Mouse (Mus musculus) heart, adult 11 months (tissue): ENCODE measurements around the gene Cd80.

Experiments used
- DNase-seq: peaks from one replicate; pipeline ENCODE4 v3.0.0; 2022

Gene Cd80

DNA sequence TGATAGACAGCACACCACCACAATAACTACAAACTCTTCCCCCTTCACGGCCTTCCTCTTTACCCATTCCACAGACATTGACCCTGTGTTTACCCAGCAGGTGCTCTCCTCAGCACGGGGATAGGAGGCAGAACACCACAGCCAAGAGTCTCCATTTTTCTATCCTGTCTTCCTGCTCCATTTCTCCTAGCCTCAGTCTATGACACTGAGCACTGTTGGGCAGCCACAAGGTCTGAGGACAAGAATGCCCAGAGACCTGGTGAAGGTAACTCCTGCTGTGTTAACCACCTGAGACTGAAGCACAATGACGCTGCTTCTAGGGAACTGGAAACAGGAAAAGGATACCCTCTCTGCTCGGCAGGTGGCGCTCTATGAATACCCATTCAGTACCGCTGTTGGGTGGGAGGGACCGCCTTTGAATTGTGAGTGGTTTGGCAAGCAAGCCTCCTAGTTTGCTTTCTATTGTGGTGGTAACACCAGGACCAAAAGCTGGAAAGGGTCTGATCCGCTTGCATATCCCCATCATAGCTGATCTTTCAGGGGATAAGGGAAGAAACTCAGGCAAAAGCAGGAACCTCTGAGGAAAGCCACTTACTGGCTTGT, 81.3 kb downstream of the Cd80 start:
- peak; percentile 96 for DNase-seq

DNA sequence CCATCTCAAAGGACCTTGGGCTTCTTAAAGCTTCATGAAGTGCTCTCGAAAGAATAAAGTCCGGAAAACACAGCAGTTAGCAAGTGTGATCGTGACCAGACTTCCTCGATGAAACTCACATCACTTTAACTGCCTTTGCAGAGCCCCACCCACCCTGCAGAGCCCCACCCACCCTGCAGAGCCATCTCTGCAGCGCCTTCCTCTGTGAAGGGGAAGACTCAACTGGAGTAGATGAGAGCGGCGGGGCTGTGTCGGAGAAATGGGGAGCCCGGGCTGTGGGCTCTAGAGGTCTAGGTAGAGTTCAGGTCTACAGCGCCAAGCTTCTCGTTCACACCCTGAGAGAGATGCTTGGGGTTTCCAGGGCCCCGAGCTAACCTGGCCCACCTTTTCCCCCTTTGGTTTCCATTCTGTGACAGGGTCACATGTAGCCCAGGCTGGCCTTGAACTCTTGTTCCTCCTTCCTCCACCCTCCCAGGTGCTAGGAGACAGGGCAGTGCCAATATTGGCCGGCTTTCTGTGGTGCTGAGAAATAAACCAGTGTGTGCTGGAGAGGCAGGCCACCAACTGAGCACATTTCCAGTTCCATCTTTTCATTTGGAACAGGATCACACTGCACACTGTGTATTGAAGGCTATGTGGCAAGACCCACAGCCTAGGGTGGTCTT, 83.5 kb downstream of the Cd80 start:
- no peak for DNase-seq
